Mouse (Mus musculus): Measurements from ENCODE around the gene Btla. TPM values are rescaled to one million over a fixed set of nuclear protein-coding genes. Genes with fewer than 3 reads are reported as not detected.

The Btla gene
- polyA plus RNA-seq, 1 experiment from 2014 or later: 0.05 TPM

GRCm38 (mm10) chr16:45222016-45222415, 2.1 kb upstream of the Btla start:
- no peaks in the 10 kb centered on the region for H3K36me3 ChIP-seq (ENCODE audit: control insufficient read depth, insufficient read depth, low read length)
- no peak for ATAC-seq (ENCODE audit: insufficient number of reproducible peaks, low FRiP score, low TSS enrichment, low read depth)
- DNase-seq (ENCODE audit: low spot score): no peak
- no peak overlapping the region for H3K4me2 ChIP-seq (ENCODE audit: low read depth, severe bottlenecking)
- no peaks in the 10 kb centered on the region for H3K27me3 ChIP-seq (ENCODE audit: control insufficient read depth, insufficient read depth, low read length)
- WGBS: 82% methylated on average over 2 of the region's 2 CpGs
- H3K9me3 ChIP-seq (ENCODE audit: control insufficient read depth, low read length): no peaks in the 10 kb centered on the region
- H3K4me1 ChIP-seq (ENCODE audit: control insufficient read depth, insufficient read depth, low read length): no peaks in the 10 kb centered on the region
- no peak overlapping the region for H3K4me3 ChIP-seq (ENCODE audit: low read depth, low read length)
- H3K9ac ChIP-seq (ENCODE audit: low read length): no peak overlapping the region
- H3K27ac ChIP-seq (replicated peaks; ENCODE audit: low read depth, low read length): no peak overlapping the region

- no peaks in the 10 kb centered on the region for H3K4me1 ChIP-seq (ENCODE audit: control insufficient read depth, insufficient read depth, low read length)
- H3K9ac ChIP-seq (ENCODE audit: low read length): no peak overlapping the region
- H3K36me3 ChIP-seq (ENCODE audit: control insufficient read depth, insufficient read depth, low read length): no peaks in the 10 kb centered on the region
- H3K4me2 ChIP-seq (ENCODE audit: low read depth, severe bottlenecking): no peak overlapping the region
- H3K4me3 ChIP-seq (ENCODE audit: low read depth, low read length): no peak overlapping the region
- ATAC-seq (ENCODE audit: insufficient number of reproducible peaks, low FRiP score, low TSS enrichment, low read depth): no peak
- 89% methylated on average over 3 of the region's 3 CpGs for WGBS
- no peak overlapping the region for H3K27ac ChIP-seq (replicated peaks; ENCODE audit: low read depth, low read length)
- H3K27me3 ChIP-seq (ENCODE audit: control insufficient read depth, insufficient read depth, low read length): no peaks in the 10 kb centered on the region
- no peak for DNase-seq (ENCODE audit: low spot score)
- H3K9me3 ChIP-seq (ENCODE audit: control insufficient read depth, low read length): no peaks in the 10 kb centered on the region
Observed at GRCm38 (mm10) chr16:45222771-45223170, 1.3 kb upstream of the Btla start.

- no peak for DNase-seq (ENCODE audit: low spot score)
- Histone ChIP-seq H3K9me3 (ENCODE audit: control insufficient read depth, low read length) (no peaks in the 10 kb centered on the region), H3K27ac (replicated peaks; ENCODE audit: low read depth, low read length) (no peak overlapping the region), H3K4me2 (ENCODE audit: low read depth, severe bottlenecking) (no peak overlapping the region), H3K27me3 (ENCODE audit: control insufficient read depth, insufficient read depth, low read length) (no peaks in the 10 kb centered on the region), H3K4me3 (ENCODE audit: low read depth, low read length) (no peak overlapping the region), H3K4me1 (ENCODE audit: control insufficient read depth, insufficient read depth, low read length) (no peaks in the 10 kb centered on the region), H3K36me3 (ENCODE audit: control insufficient read depth, insufficient read depth, low read length) (no peaks in the 10 kb centered on the region), H3K9ac (ENCODE audit: low read length) (no peak overlapping the region)
- no peak for ATAC-seq (ENCODE audit: insufficient number of reproducible peaks, low FRiP score, low TSS enrichment, low read depth)
- WGBS: 67% methylated on average over 4 of the region's 4 CpGs
Observed at GRCm38 (mm10) chr16:45224431-45225008, 405 bp downstream of the Btla start.

- H3K27me3 ChIP-seq (ENCODE audit: control insufficient read depth, insufficient read depth, low read length): no peaks in the 10 kb centered on the region
- H3K36me3 ChIP-seq (ENCODE audit: control insufficient read depth, insufficient read depth, low read length): no peaks in the 10 kb centered on the region
- H3K4me3 ChIP-seq (ENCODE audit: low read depth, low read length): no peak overlapping the region
- no peak overlapping the region for H3K4me2 ChIP-seq (ENCODE audit: low read depth, severe bottlenecking)
- no peak overlapping the region for H3K9ac ChIP-seq (ENCODE audit: low read length)
- 74% methylated on average over 1 of the region's 1 CpGs for WGBS
- H3K9me3 ChIP-seq (ENCODE audit: control insufficient read depth, low read length): no peaks in the 10 kb centered on the region
- DNase-seq (ENCODE audit: low spot score) (no peak), ATAC-seq (ENCODE audit: insufficient number of reproducible peaks, low FRiP score, low TSS enrichment, low read depth) (no peak)
- H3K27ac ChIP-seq (replicated peaks; ENCODE audit: low read depth, low read length): no peak overlapping the region
- no peaks in the 10 kb centered on the region for H3K4me1 ChIP-seq (ENCODE audit: control insufficient read depth, insufficient read depth, low read length)
Observed at GRCm38 (mm10) chr16:45227002-45227401, 2.9 kb downstream of the Btla start.

- H3K4me1 ChIP-seq (ENCODE audit: control insufficient read depth, insufficient read depth, low read length): no peaks in the 10 kb centered on the region
- H3K9me3 ChIP-seq (ENCODE audit: control insufficient read depth, low read length): no peaks in the 10 kb centered on the region
- H3K36me3 ChIP-seq (ENCODE audit: control insufficient read depth, insufficient read depth, low read length): no peaks in the 10 kb centered on the region
- no peaks in the 10 kb centered on the region for H3K27me3 ChIP-seq (ENCODE audit: control insufficient read depth, insufficient read depth, low read length)
- no peak overlapping the region for H3K4me3 ChIP-seq (ENCODE audit: low read depth, low read length)
- 91% methylated on average over 1 of the region's 1 CpGs for WGBS
- H3K9ac ChIP-seq (ENCODE audit: low read length): no peak overlapping the region
- DNase-seq (ENCODE audit: low spot score) (no peak), ATAC-seq (ENCODE audit: insufficient number of reproducible peaks, low FRiP score, low TSS enrichment, low read depth) (no peak)
- H3K27ac ChIP-seq (replicated peaks; ENCODE audit: low read depth, low read length): no peak overlapping the region
- no peak overlapping the region for H3K4me2 ChIP-seq (ENCODE audit: low read depth, severe bottlenecking)
Observed at GRCm38 (mm10) chr16:45231296-45231695, 7.2 kb downstream of the Btla start.

GRCm38 (mm10) chr16:45233007-45233406, 8.9 kb downstream of the Btla start:
- Histone ChIP-seq H3K36me3 (ENCODE audit: control insufficient read depth, insufficient read depth, low read length) (no peaks in the 10 kb centered on the region), H3K9ac (ENCODE audit: low read length) (no peak overlapping the region), H3K4me2 (ENCODE audit: low read depth, severe bottlenecking) (no peak overlapping the region), H3K4me3 (ENCODE audit: low read depth, low read length) (no peak overlapping the region), H3K9me3 (ENCODE audit: control insufficient read depth, low read length) (no peaks in the 10 kb centered on the region), H3K27ac (replicated peaks; ENCODE audit: low read depth, low read length) (no peak overlapping the region), H3K4me1 (ENCODE audit: control insufficient read depth, insufficient read depth, low read length) (no peaks in the 10 kb centered on the region), H3K27me3 (ENCODE audit: control insufficient read depth, insufficient read depth, low read length) (no peaks in the 10 kb centered on the region)
- ATAC-seq (ENCODE audit: insufficient number of reproducible peaks, low FRiP score, low TSS enrichment, low read depth) (no peak), DNase-seq (ENCODE audit: low spot score) (no peak)
- WGBS: 85% methylated on average over 3 of the region's 3 CpGs

GRCm38 (mm10) chr16:45242700-45243099, 18.6 kb downstream of the Btla start:
- WGBS: 86% methylated on average over 1 of the region's 1 CpGs
- Histone ChIP-seq H3K9ac (ENCODE audit: low read length) (no peak overlapping the region), H3K4me1 (ENCODE audit: control insufficient read depth, insufficient read depth, low read length) (no peaks in the 10 kb centered on the region), H3K27me3 (ENCODE audit: control insufficient read depth, insufficient read depth, low read length) (no peaks in the 10 kb centered on the region), H3K36me3 (ENCODE audit: control insufficient read depth, insufficient read depth, low read length) (no peaks in the 10 kb centered on the region), H3K4me3 (ENCODE audit: low read depth, low read length) (no peak overlapping the region), H3K4me2 (ENCODE audit: low read depth, severe bottlenecking) (no peak overlapping the region), H3K9me3 (ENCODE audit: control insufficient read depth, low read length) (no peaks in the 10 kb centered on the region), H3K27ac (replicated peaks; ENCODE audit: low read depth, low read length) (no peak overlapping the region)
- ATAC-seq (ENCODE audit: insufficient number of reproducible peaks, low FRiP score, low TSS enrichment, low read depth): no peak
- no peak for DNase-seq (ENCODE audit: low spot score)

- ATAC-seq (ENCODE audit: insufficient number of reproducible peaks, low FRiP score, low TSS enrichment, low read depth) (no peak), DNase-seq (ENCODE audit: low spot score) (no peak)
- 81% methylated on average over 3 of the region's 3 CpGs for WGBS
- Histone ChIP-seq H3K4me3 (ENCODE audit: low read depth, low read length) (no peak overlapping the region), H3K9ac (ENCODE audit: low read length) (no peak overlapping the region), H3K36me3 (ENCODE audit: control insufficient read depth, insufficient read depth, low read length) (no peaks in the 10 kb centered on the region), H3K27me3 (ENCODE audit: control insufficient read depth, insufficient read depth, low read length) (no peaks in the 10 kb centered on the region), H3K9me3 (ENCODE audit: control insufficient read depth, low read length) (no peaks in the 10 kb centered on the region), H3K27ac (replicated peaks; ENCODE audit: low read depth, low read length) (no peak overlapping the region), H3K4me2 (ENCODE audit: low read depth, severe bottlenecking) (no peak overlapping the region), H3K4me1 (ENCODE audit: control insufficient read depth, insufficient read depth, low read length) (no peaks in the 10 kb centered on the region)
Observed at GRCm38 (mm10) chr16:45244930-45245472, 20.9 kb downstream of the Btla start.

GRCm38 (mm10) chr16:45249761-45250160, 25.6 kb downstream of the Btla start:
- no peak for ATAC-seq (ENCODE audit: insufficient number of reproducible peaks, low FRiP score, low TSS enrichment, low read depth)
- no peak overlapping the region for H3K4me3 ChIP-seq (ENCODE audit: low read depth, low read length)
- no peak overlapping the region for H3K27ac ChIP-seq (replicated peaks; ENCODE audit: low read depth, low read length)
- WGBS: 85% methylated on average over 2 of the region's 2 CpGs
- DNase-seq (ENCODE audit: low spot score): no peak
- H3K9ac ChIP-seq (ENCODE audit: low read length): no peak overlapping the region
- H3K4me1 ChIP-seq (ENCODE audit: control insufficient read depth, insufficient read depth, low read length): no peaks in the 10 kb centered on the region
- H3K9me3 ChIP-seq (ENCODE audit: control insufficient read depth, low read length): no peaks in the 10 kb centered on the region
- H3K27me3 ChIP-seq (ENCODE audit: control insufficient read depth, insufficient read depth, low read length): no peaks in the 10 kb centered on the region
- H3K36me3 ChIP-seq (ENCODE audit: control insufficient read depth, insufficient read depth, low read length): no peaks in the 10 kb centered on the region
- H3K4me2 ChIP-seq (ENCODE audit: low read depth, severe bottlenecking): no peak overlapping the region
